ENCODE assay signal across 8 mouse cellular contexts in genomic region chr13:95973368-95973958, GRCm38 (mm10).
DNase-seq lines count a peak whose midpoint lies in the region; ATAC-seq lines count a peak whose summit lies in the region.

No protein-coding gene starts in this region.

- peak; percentile 52 for DNase-seq in ES-CJ7 (ENCODE audit: low read depth, low spot score)
- peak; percentile 64 for DNase-seq in cerebellum, adult 11 months
- peak; percentile 78 for DNase-seq in forebrain, embryonic 14.5 days (ENCODE audit: low spot score)
- peak; percentile 66 to 71 for DNase-seq in heart, postnatal 36 days
- peak; percentile 86 to 89 for DNase-seq in kidney, postnatal 4 days
- peak; percentile 69 for DNase-seq in lung, postnatal 14 days
- DNase-seq in retina, embryonic 14.5 days (ENCODE audit: low spot score) = peak; percentile 85
- DNase-seq in thymus, postnatal 4 days = peak; percentile 87

- H3K4me3 ChIP-seq in forebrain, embryonic 14.5 days (ENCODE audit: low read depth, low read length) = no peak overlapping the region

- H3K4me2 ChIP-seq in forebrain, embryonic 14.5 days (ENCODE audit: low read length) = no peak overlapping the region

- WGBS in forebrain, embryonic 14.5 days = 51% methylated on average over 11 of the region's 11 CpGs

- ATAC-seq in forebrain, embryonic 14.5 days = peak; percentile 72; the same call in 1 of the 2 replicates

- no peaks in the 10 kb centered on the region for H3K4me1 ChIP-seq in forebrain, embryonic 14.5 days (ENCODE audit: control insufficient read depth, insufficient read depth, low read length)

- H3K27me3 ChIP-seq in forebrain, embryonic 14.5 days (replicated peaks; ENCODE audit: control insufficient read depth, insufficient read depth, low read length) = no peaks in the 10 kb centered on the region

- H3K9ac ChIP-seq in forebrain, embryonic 14.5 days (ENCODE audit: low read length) = no peak overlapping the region

- no peaks in the 10 kb centered on the region for H3K9me3 ChIP-seq in forebrain, embryonic 14.5 days (replicated peaks; ENCODE audit: control insufficient read depth, low read length)

- no peak overlapping the region for H3K27ac ChIP-seq in forebrain, embryonic 14.5 days (ENCODE audit: low read depth, low read length)

- intact Hi-C loops in heart, postnatal 36 days (cut with DNase I) = no loop called here

- no peaks in the 10 kb centered on the region for H3K36me3 ChIP-seq in forebrain, embryonic 14.5 days (ENCODE audit: control insufficient read depth, insufficient read depth, low read length)
